ENCODE assay signal across 10 mouse cellular contexts in genomic region chr7:90039504-90039903, GRCm38 (mm10). TPM values are rescaled to one million over a fixed set of nuclear protein-coding genes. Genes with fewer than 3 reads are reported as not detected.
DNase-seq lines count a peak whose midpoint lies in the region; ATAC-seq lines count a peak whose summit lies in the region.
"Had no signal": no experiment of that assay in that cellular context is flagged by ENCODE, and none has a peak within 500 bp of the region (broad histone marks: within the 10 kb centered on the region; RNA-seq: fewer than 3 reads in every experiment).

No protein-coding gene starts in this region.

- intact Hi-C loops in heart, postnatal 10 days (cut with DNase I) = no loop called here

- no peaks in the 10 kb centered on the region for H3K27me3 ChIP-seq in heart, embryonic 12.5 days (replicated peaks)
- H3K27me3 ChIP-seq: embryonic facial prominence, embryonic 13.5 days had no signal

- peaks cover 23% of the 10 kb centered on the region for H3K4me1 ChIP-seq in heart, embryonic 12.5 days (replicated peaks)

- 82% methylated on average over 9 of the region's 9 CpGs for WGBS in heart, embryonic 12.5 days

- ATAC-seq in heart, embryonic 12.5 days (ENCODE audit: insufficient number of reproducible peaks, low FRiP score) = no peak
- ATAC-seq in hematopoietic stem cell, adult 5-6 weeks (replicated peaks in 1 of 2; ENCODE audit: insufficient read depth in 1 of 2, low FRiP score in 2 of 2, low TSS enrichment in 1 of 2, low read depth in 1 of 2, poor library complexity in 2 of 2, severe bottlenecking in 2 of 2) = peak; percentile 10 to 31; a peak in 1 of 4 replicates

- no peak overlapping the region for H3K4me2 ChIP-seq in heart, embryonic 12.5 days
- H3K4me2 ChIP-seq: embryonic facial prominence, embryonic 13.5 days had no signal

- no peak overlapping the region for H3K9ac ChIP-seq in heart, embryonic 12.5 days
- H3K9ac ChIP-seq: embryonic facial prominence, embryonic 13.5 days had no signal

- H3K27ac ChIP-seq in heart, embryonic 12.5 days (ENCODE audit: poor library complexity, severe bottlenecking) = no peak overlapping the region
- H3K27ac ChIP-seq: embryonic facial prominence, embryonic 13.5 days had no signal

- no peaks in the 10 kb centered on the region for H3K9me3 ChIP-seq in heart, embryonic 12.5 days (replicated peaks)

- H3K36me3 ChIP-seq in heart, embryonic 12.5 days = no peaks in the 10 kb centered on the region
- H3K36me3 ChIP-seq: embryonic facial prominence, embryonic 13.5 days had no signal

- no peak overlapping the region for H3K4me3 ChIP-seq in heart, embryonic 12.5 days
- H3K4me3 ChIP-seq: embryonic facial prominence, embryonic 13.5 days had no signal

- peak; percentile 42 to 49 for DNase-seq in heart, postnatal 10 days
- DNase-seq in 3T3-L1 (ENCODE audit: low read depth, low spot score) = peak; percentile 63
- DNase-seq in CD4-positive helper T cell, adult 2 months (ENCODE audit: low read depth, low spot score) = peak; percentile 61
- no peak for DNase-seq in testis, postnatal 10 days (ENCODE audit: low spot score)
- no peak for DNase-seq in yolk sac, embryonic 10.5 days (ENCODE audit: low spot score)
- DNase-seq: heart, adult 11 months; kidney, postnatal 25 days had no signal

RNA-seq across cellular contexts. Expression of gene Eed, which starts 58.7 kb away (rescaled TPM):
- 10 to 100 TPM; 26.6 to 30.3 TPM for total RNA-seq in heart, postnatal 10 days (2021)
- polyA plus RNA-seq in heart, embryonic 12.5 days (2016; fragmentation: Nextera tagmentation; extraction: Ambion mirVana) = 51.3 and 51.9 TPM in 2 replicates
- 175 and 180 TPM in 2 replicates for total RNA-seq in hematopoietic stem cell, adult 5-6 weeks (2017)

Comparison
In these comparisons a context has a peak if more than half of its experiments do, and no peak if none do; other contexts are left out.
1. DNase-seq: peak in heart, postnatal 10 days (2 of 2), 3T3-L1 (single experiment) and CD4-positive helper T cell, adult 2 months (single experiment); none in testis, postnatal 10 days (single experiment) and yolk sac, embryonic 10.5 days (single experiment).